15 mouse cellular contexts compared by ENCODE assay signal in genomic region chr9:92456605-92457004, GRCm38 (mm10). TPM values are rescaled to one million over a fixed set of nuclear protein-coding genes. Genes with fewer than 3 reads are reported as not detected.
DNase-seq lines count a peak whose midpoint lies in the region; TF ChIP-seq lines count a peak whose summit lies in the region.
"Had no signal": no experiment of that assay in that cellular context is flagged by ENCODE, and none has a peak within 500 bp of the region (broad histone marks: within the 10 kb centered on the region; RNA-seq: fewer than 3 reads in every experiment).

No protein-coding gene starts in this region.

- no peak for TF ChIP-seq EP300 in heart, adult 2 months (IDR thresholded peaks at IDR 0.05; ENCODE audit: insufficient read depth, low read depth, low read length)

- TF ChIP-seq POLR2A in heart, adult 2 months (IDR thresholded peaks at IDR 0.05; ENCODE audit: insufficient read depth, low read depth, low read length) = no peak

- peak overlapping the region; percentile 96 for H3K27ac ChIP-seq in heart, adult 2 months
- H3K27ac ChIP-seq: embryonic facial prominence, embryonic 10.5 days; forebrain, embryonic 13.5 days; hindbrain, embryonic 12.5 days had no signal

- intact Hi-C loops in heart, adult 2 months (cut with DNase I) = loop anchor here (5.0 kb wide), 5 partner anchors 44 to 239 kb away; partner anchors contain the start of genes Plod2 and Plscr2
- intact Hi-C loops in heart, postnatal 10 days (cut with DNase I) = loop anchor here (5.0 to 10.0 kb wide), 3 partner anchors 44 to 204 kb away; partner anchors contain the start of gene Plscr2

- no peak overlapping the region for H3K9ac ChIP-seq in heart, adult 2 months (ENCODE audit: low read depth, low read length)
- H3K9ac ChIP-seq: forebrain, postnatal 0 days; heart, embryonic 12.5 days; hindbrain, embryonic 12.5 days had no signal

- 95% methylated on average over 3 of the region's 3 CpGs for WGBS in heart, adult 2 months

- no peak for TF ChIP-seq CTCF in heart, adult 2 months (IDR thresholded peaks at IDR 0.05)

- no peak overlapping the region for H3K4me3 ChIP-seq in heart, adult 2 months

- H3K27me3 ChIP-seq in heart, adult 2 months (ENCODE audit: control insufficient read depth, insufficient read depth, low read length) = no peaks in the 10 kb centered on the region
- H3K27me3 ChIP-seq: forebrain, embryonic 13.5 days; heart, embryonic 12.5 days; hindbrain, embryonic 12.5 days had no signal

- H3K4me1 ChIP-seq in heart, adult 2 months (ENCODE audit: control insufficient read depth, insufficient read depth, low read length) = peaks cover 1% of the 10 kb centered on the region; the same call in 1 of the 2 replicates
- H3K4me1 ChIP-seq: heart, embryonic 12.5 days had no signal

- no peaks in the 10 kb centered on the region; the same call in 1 of the 2 replicates for H3K36me3 ChIP-seq in heart, adult 2 months (ENCODE audit: control insufficient read depth, insufficient read depth, low read length)
- H3K36me3 ChIP-seq: embryonic facial prominence, embryonic 10.5 days; G1E; heart, embryonic 12.5 days; hindbrain, embryonic 12.5 days had no signal

- DNase-seq in heart, adult 2 months = no peak
- DNase-seq in heart, postnatal 10 days = no peak
- peak; percentile 70 for DNase-seq in 3134 (ENCODE audit: extremely low read depth, insufficient read length, low spot score)
- DNase-seq in Muller cell, postnatal 12 days (ENCODE audit: inconsistent ontology term) = peak; percentile 11
- DNase-seq in retina, postnatal 1 day = peak; percentile 2
- DNase-seq in cerebellum, postnatal 25 days = no peak
- DNase-seq: B cell, adult 2 months; cerebellum, adult 18-20 months; cerebellum, adult 9-11 months; forebrain, postnatal 0 days had no signal

- H3K79me2 ChIP-seq in heart, adult 2 months (replicated peaks; ENCODE audit: control insufficient read depth, insufficient read depth, low read length) = no peaks in the 10 kb centered on the region

RNA-seq across cellular contexts. Expression of gene Plscr4, which starts 0.6 kb away (rescaled TPM):
- total RNA-seq in heart, adult 2 months (2021) = 1 to 10 TPM; 6.8 to 7.4 TPM
- 8.1 and 10.3 TPM in 2 replicates for polyA plus RNA-seq in heart, adult 2 months (2012; rRNA removed)
- total RNA-seq in heart, postnatal 10 days (2021) = 10 to 100 TPM; 13.8 to 15.9 TPM
- polyA plus RNA-seq: G1E had no signal

Comparison
In these comparisons a context has a peak if more than half of its experiments do, and no peak if none do; other contexts are left out.
1. DNase-seq: peak in 3134 (single experiment), Muller cell, postnatal 12 days (single experiment) and retina, postnatal 1 day (single experiment); none in heart, adult 2 months (0 of 2), heart, postnatal 10 days (0 of 2) and cerebellum, postnatal 25 days (0 of 2).